Mouse (Mus musculus) embryonic facial prominence, embryonic 14.5 days (tissue): ENCODE measurements at regions not wholly inside any gene's neighbourhood (a gene's known extent, or its start where the extent isn't known, plus 50 kb on each side); places are given as distances from the start of the nearest gene placed in this dataset.

Experiments used
- ATAC-seq: fragments of 200-750 bp; cut with Nextera tagmentation; 2 replicates; pipeline ENCODE4 v1.8.0; 2017; ENCODE audit warnings: low read depth, moderate number of reproducible peaks, moderate TSS enrichment
- DNase-seq: peaks from one replicate; pipeline ENCODE4 v3.0.0-alpha.2; 2015; ENCODE audit warnings: low spot score
- H3K27ac ChIP-seq: fragments of 300-500 bp; sonication (generic); replicated peaks from 2 replicates; pipeline ENCODE4 v1.5.1; 2014; ENCODE audit warnings: low read depth, mild to moderate bottlenecking, low read length, moderate library complexity
- H3K27me3 ChIP-seq: fragments of 300-500 bp; sonication (generic); replicated peaks from 2 replicates; pipeline ENCODE4 v1.6.1; 2014; ENCODE audit warnings: low read length; ENCODE audit not compliant: control insufficient read depth, insufficient read depth
- H3K36me3 ChIP-seq: fragments of 300-500 bp; sonication (generic); 2 replicates; pipeline ENCODE4 v1.6.1; 2014; ENCODE audit warnings: low read length, mixed read lengths; ENCODE audit not compliant: control insufficient read depth, insufficient read depth
- H3K4me1 ChIP-seq: fragments of 300-500 bp; sonication (generic); 2 replicates; pipeline ENCODE4 v1.6.1; 2014; ENCODE audit warnings: antibody characterized with exemption, low read length; ENCODE audit not compliant: control insufficient read depth, insufficient read depth
- H3K4me2 ChIP-seq: fragments of 300-500 bp; sonication (generic); 2 replicates; pipeline ENCODE4 v1.6.1; 2014; ENCODE audit warnings: low read depth, mild to moderate bottlenecking, low read length, moderate library complexity, mixed read lengths
- H3K4me3 ChIP-seq: fragments of 300-500 bp; sonication (generic); 2 replicates; pipeline ENCODE4 v1.5.1; 2014; ENCODE audit warnings: low read depth, mild to moderate bottlenecking, low read length
- H3K9ac ChIP-seq: fragments of 300-500 bp; sonication (generic); 2 replicates; pipeline ENCODE4 v1.6.1; 2014; ENCODE audit warnings: low read depth, mild to moderate bottlenecking, low read length, moderate library complexity, mixed read lengths
- H3K9me3 ChIP-seq: fragments of 300-500 bp; sonication (generic); 2 replicates; pipeline ENCODE4 v1.6.1; 2016; ENCODE audit warnings: low read length; ENCODE audit not compliant: control insufficient read depth
- WGBS: fragments of 180-500 bp; shearing (Covaris S2); extraction: QIAGEN DNeasy Blood & Tissue Kit; methylation state at CpG from one replicate; pipeline ENCODE4 v1.1.7; 2014; 5-methylcytosine and 5-hydroxymethylcytosine counted together

- no peaks in the 10 kb centered on the region for H3K27me3 ChIP-seq
- WGBS: 86% methylated on average over 3 of the region's 3 CpGs
- ATAC-seq: no peak
Measured at GRCm38 (mm10) chr12:8421271-8421567, 78.6 kb downstream of the Rhob start.

DNA sequence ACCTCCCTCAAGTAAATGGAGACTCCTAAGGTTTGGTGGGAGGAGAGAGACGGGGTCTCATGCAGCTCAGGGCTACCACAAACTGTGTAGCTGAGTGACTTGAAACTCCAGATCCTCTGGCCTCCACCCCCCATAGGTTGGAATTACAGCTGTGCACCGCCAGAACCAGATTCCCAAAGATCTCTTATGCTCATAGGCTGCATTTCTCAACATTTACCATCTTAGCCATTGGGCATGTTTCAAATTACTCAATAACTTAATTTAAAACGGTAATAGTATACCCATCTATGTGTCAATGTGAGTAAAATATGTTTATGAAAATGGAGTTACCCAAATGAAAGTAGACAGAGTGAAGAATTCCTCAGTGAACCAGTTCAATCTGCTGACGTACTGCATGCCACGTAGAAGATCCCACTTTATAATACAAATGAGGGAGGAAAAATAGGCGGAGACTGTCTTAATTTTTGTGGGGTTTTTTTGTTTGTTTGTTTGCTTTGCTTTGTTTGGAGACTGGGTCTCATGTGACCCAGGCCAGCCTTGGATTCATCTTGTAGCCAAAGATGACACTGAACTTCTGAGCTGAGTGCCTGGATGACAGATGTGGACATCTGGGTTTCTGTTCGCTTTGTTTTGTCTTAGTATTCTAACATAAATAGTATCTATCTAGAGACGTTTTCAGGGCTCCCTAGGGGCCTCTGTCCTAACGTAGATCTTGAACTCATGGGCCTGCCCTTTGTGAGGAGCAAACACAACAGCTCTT, 79.1 kb downstream of the Rhob start:
- no peaks in the 10 kb centered on the region for H3K27me3 ChIP-seq
- WGBS: 47% methylated on average over 9 of the region's 9 CpGs
- ATAC-seq (0 out of 2 replicates have a peak, but pooled peaks have one; percentile 22), DNase-seq (peak; percentile 60)
- peaks cover 7% of the 10 kb centered on the region; the same call in 1 of the 2 replicates for H3K4me1 ChIP-seq
- H3K4me2 ChIP-seq: no peak overlapping the region
- H3K9me3 ChIP-seq: no peaks in the 10 kb centered on the region
- no peaks in the 10 kb centered on the region for H3K36me3 ChIP-seq
- no peak overlapping the region for H3K9ac ChIP-seq
- H3K4me3 ChIP-seq: no peak overlapping the region
- 0 out of 2 replicates have a peak overlapping the region, but pooled peaks have one; percentile 7 for H3K27ac ChIP-seq

More at GRCm38 (mm10) chr12:8421271-8421567, 78.6 kb downstream of the Rhob start:
- DNase-seq: no peak
- Histone ChIP-seq H3K9me3 (no peaks in the 10 kb centered on the region), H3K4me3 (no peak overlapping the region), H3K9ac (no peak overlapping the region), H3K36me3 (no peaks in the 10 kb centered on the region), H3K27ac (no peak overlapping the region), H3K4me1 (peaks cover 7% of the 10 kb centered on the region; the same call in 1 of the 2 replicates), H3K4me2 (no peak overlapping the region)

GRCm38 (mm10) chr12:8418890-8419289, 80.9 kb downstream of the Rhob start:
- no peak overlapping the region for H3K9ac ChIP-seq
- ATAC-seq: no peak
- no peak overlapping the region for H3K4me2 ChIP-seq
- no peaks in the 10 kb centered on the region for H3K27me3 ChIP-seq
- H3K9me3 ChIP-seq: no peaks in the 10 kb centered on the region
- WGBS: 47% methylated on average over 5 of the region's 5 CpGs
- no peak overlapping the region for H3K4me3 ChIP-seq
- H3K4me1 ChIP-seq: peaks cover 7% of the 10 kb centered on the region; the same call in 1 of the 2 replicates
- H3K27ac ChIP-seq: no peak overlapping the region; the same call in 1 of the 2 replicates
- H3K36me3 ChIP-seq: no peaks in the 10 kb centered on the region
- DNase-seq: no peak

DNA sequence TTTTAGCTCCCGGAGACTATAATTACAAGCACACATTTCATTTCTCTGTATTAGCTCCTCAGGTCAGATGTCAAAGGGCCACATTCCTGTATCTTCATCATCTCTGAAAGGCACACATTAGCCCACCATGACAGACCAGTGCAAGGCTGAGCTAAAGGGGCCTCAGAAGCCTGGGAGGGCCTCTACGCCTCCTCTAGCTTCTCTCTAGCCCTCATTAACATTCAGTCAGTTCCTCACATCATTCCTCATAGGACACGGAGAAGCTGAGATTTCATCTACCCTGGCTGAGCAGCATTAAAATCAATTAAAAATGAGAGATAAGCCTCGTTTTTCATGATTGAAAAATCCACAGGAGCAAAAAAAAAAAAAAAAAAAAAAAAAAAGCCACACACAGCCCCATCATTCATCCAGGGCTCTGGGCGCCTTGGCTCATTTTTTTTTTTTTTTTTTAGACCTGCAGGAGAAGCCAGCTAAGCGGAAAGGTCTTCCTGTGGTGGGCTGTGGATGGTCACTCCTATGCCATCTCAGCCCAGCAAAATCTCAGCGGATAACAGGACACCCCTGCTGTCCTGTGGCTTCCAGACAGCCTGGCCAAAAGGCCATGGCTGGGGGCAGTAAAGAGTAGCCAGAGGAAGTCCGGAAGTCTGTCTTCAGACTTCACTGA, 82.5 kb downstream of the Rhob start:
- DNase-seq (no peak), ATAC-seq (no peak)
- H3K9ac ChIP-seq: no peak overlapping the region
- no peaks in the 10 kb centered on the region for H3K27me3 ChIP-seq
- no peak overlapping the region for H3K4me2 ChIP-seq
- H3K27ac ChIP-seq: no peak overlapping the region
- H3K9me3 ChIP-seq: no peaks in the 10 kb centered on the region
- H3K36me3 ChIP-seq: no peaks in the 10 kb centered on the region
- H3K4me1 ChIP-seq: peaks cover 4% of the 10 kb centered on the region; the same call in 1 of the 2 replicates
- 59% methylated on average over 8 of the region's 8 CpGs for WGBS
- no peak overlapping the region for H3K4me3 ChIP-seq

- DNase-seq: no peak
- no peak for ATAC-seq
- H3K4me3 ChIP-seq: no peak overlapping the region
- no peak overlapping the region for H3K27ac ChIP-seq
- no peaks in the 10 kb centered on the region for H3K36me3 ChIP-seq
- H3K9ac ChIP-seq: no peak overlapping the region
- 89% methylated on average over 2 of the region's 2 CpGs for WGBS
- H3K4me1 ChIP-seq: peaks cover 7% of the 10 kb centered on the region; the same call in 1 of the 2 replicates
- H3K4me2 ChIP-seq: no peak overlapping the region
- H3K9me3 ChIP-seq: no peaks in the 10 kb centered on the region
- H3K27me3 ChIP-seq: no peaks in the 10 kb centered on the region
Measured at GRCm38 (mm10) chr12:8412125-8412524, 87.7 kb downstream of the Rhob start.

DNA sequence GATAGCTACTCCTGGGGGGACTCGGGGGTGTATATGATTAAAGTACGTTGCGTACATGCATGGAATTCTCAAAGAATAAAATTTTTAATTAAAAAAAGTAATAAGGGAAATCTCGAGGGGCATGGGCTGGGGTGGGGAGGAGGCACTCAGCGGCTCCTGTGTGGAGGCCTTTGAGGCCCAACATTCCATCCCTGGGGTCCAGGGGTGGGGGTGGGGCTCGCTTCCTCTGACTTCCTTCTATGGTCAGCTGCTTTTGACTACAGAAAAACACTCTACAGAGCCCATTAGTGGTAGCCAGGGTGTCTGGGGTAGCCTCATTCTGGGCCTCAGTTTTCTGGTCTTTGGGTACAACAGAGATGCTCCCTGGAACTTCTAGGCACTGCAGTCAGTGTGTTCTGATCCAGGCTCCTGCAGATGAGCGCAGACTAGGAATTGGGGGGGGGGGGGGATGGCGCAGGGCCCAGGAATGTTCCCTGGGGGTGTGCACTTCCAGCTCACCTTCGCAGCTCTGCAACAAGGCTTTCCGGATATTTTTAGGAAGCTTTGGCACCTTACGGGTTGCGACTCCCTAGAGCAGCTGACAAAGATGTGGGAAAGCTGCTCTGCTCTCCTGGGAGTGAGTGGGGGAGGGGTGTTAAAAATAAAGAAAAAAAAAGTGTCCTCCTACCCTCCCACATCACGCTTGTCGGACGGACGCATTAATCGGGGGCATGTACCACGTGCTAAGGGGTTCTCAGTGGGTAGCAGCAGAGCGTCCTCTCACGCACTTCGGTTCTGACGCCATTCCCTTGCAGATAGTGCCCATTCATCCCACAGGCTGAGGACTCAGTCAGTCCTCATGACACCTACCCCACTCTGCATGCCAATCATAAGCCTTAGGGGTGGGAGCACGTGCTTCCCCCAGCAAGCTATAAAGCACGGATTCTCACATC, 89.1 kb downstream of the Rhob start:
- WGBS: 48% methylated on average over 23 of the region's 24 CpGs
- DNase-seq: no peak
- H3K9ac ChIP-seq: no peak overlapping the region
- no peaks in the 10 kb centered on the region for H3K36me3 ChIP-seq
- H3K27ac ChIP-seq: no peak overlapping the region
- no peak overlapping the region for H3K4me3 ChIP-seq
- H3K9me3 ChIP-seq: no peaks in the 10 kb centered on the region
- no peak for ATAC-seq
- peaks cover 7% of the 10 kb centered on the region; the same call in 1 of the 2 replicates for H3K4me1 ChIP-seq
- H3K4me2 ChIP-seq: no peak overlapping the region
- no peaks in the 10 kb centered on the region for H3K27me3 ChIP-seq

- H3K9me3 ChIP-seq: no peaks in the 10 kb centered on the region
- no peaks in the 10 kb centered on the region for H3K36me3 ChIP-seq
- peak; percentile 57 for DNase-seq
- ATAC-seq: peak; percentile 70; the same call in 1 of the 2 replicates
- no peaks in the 10 kb centered on the region for H3K4me1 ChIP-seq
- WGBS: 21% methylated on average over 5 of the region's 5 CpGs
- H3K9ac ChIP-seq: no peak overlapping the region
- no peak overlapping the region for H3K27ac ChIP-seq
- H3K27me3 ChIP-seq: no peaks in the 10 kb centered on the region
- no peak overlapping the region for H3K4me2 ChIP-seq
- H3K4me3 ChIP-seq: no peak overlapping the region
Measured at GRCm38 (mm10) chr12:8402084-8402483, 88.9 kb downstream of the Hs1bp3 start.

GRCm38 (mm10) chr12:8401376-8401775, 88.1 kb downstream of the Hs1bp3 start:
- Histone ChIP-seq H3K4me1 (no peaks in the 10 kb centered on the region), H3K4me2 (no peak overlapping the region), H3K36me3 (no peaks in the 10 kb centered on the region), H3K4me3 (no peak overlapping the region), H3K27me3 (no peaks in the 10 kb centered on the region), H3K9me3 (no peaks in the 10 kb centered on the region), H3K9ac (no peak overlapping the region), H3K27ac (no peak overlapping the region)
- DNase-seq (no peak), ATAC-seq (no peak)
- WGBS: 87% methylated on average over 2 of the region's 2 CpGs
